14 mouse cellular contexts compared by ENCODE assay signal in the genomic region with DNA sequence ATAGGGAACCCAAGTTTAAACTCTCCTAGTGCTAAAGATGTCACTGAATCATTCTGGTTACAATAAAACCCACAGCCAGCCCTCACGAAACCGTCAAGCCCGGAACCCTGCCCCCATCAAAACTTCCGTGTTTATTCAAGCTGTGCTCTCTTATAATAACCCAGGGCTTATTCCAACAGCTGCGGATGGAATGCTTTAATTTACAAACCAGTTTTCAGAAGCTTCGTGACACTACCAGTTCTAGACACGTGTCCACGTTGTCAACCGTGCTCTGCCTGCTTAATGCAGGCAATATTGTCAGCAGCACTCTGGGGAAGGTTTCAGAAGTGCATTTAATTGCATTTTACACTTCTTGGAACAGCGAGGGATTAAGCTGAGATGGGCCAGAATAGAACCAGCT.
DNase-seq lines count a peak whose midpoint lies in the region; ATAC-seq and TF ChIP-seq lines count a peak whose summit lies in the region.
"Had no signal": no experiment of that assay in that cellular context is flagged by ENCODE, and none has a peak within 500 bp of the region (broad histone marks: within the 10 kb centered on the region; RNA-seq: fewer than 3 reads in every experiment).

No protein-coding gene starts in this region.

- H3K9ac ChIP-seq in intestine, embryonic 15.5 days: no peak overlapping the region
- no peak overlapping the region for H3K9ac ChIP-seq in intestine, postnatal 0 days (ENCODE audit: low read depth, low read length)
- H3K9ac ChIP-seq: liver, embryonic 12.5 days had no signal

- peak; percentile 24 for DNase-seq in urinary bladder, postnatal 14 days (ENCODE audit: low spot score)
- no peak for DNase-seq in urinary bladder, postnatal 25 days (ENCODE audit: low spot score)
- peak; percentile 45 for DNase-seq in lung, postnatal 10 days
- DNase-seq in layer of hippocampus, postnatal 14 days (ENCODE audit: low spot score in 2 of 2): no peak
- no peak for DNase-seq in thymus, postnatal 0 days (ENCODE audit: low spot score)
- DNase-seq: cerebellum, adult 18-20 months; heart, adult 2 months; heart, postnatal 14 days; left cerebral cortex, postnatal 4 days; right cerebral cortex, postnatal 25 days had no signal

- TF ChIP-seq CTCF in intestine, postnatal 0 days (IDR thresholded peaks at IDR 0.05; ENCODE audit: low read depth): no peak

- no peaks in the 10 kb centered on the region for H3K27me3 ChIP-seq in intestine, embryonic 15.5 days (replicated peaks)
- H3K27me3 ChIP-seq in intestine, postnatal 0 days (replicated peaks; ENCODE audit: control insufficient read depth, insufficient read depth, low read length): no peaks in the 10 kb centered on the region
- H3K27me3 ChIP-seq: liver, embryonic 12.5 days had no signal

- 35% methylated on average over 10 of the region's 10 CpGs for WGBS in intestine, embryonic 15.5 days
- WGBS in intestine, postnatal 0 days: 35% methylated on average over 10 of the region's 10 CpGs

- no peak overlapping the region for H3K4me3 ChIP-seq in intestine, embryonic 15.5 days (replicated peaks)
- no peak overlapping the region for H3K4me3 ChIP-seq in intestine, postnatal 0 days (ENCODE audit: low read depth, low read length)
- H3K4me3 ChIP-seq: heart, adult 2 months; liver, embryonic 12.5 days had no signal

- peaks cover 7% of the 10 kb centered on the region for H3K4me1 ChIP-seq in intestine, embryonic 15.5 days (replicated peaks)
- H3K4me1 ChIP-seq in intestine, postnatal 0 days (replicated peaks; ENCODE audit: control insufficient read depth, insufficient read depth, low read length): no peaks in the 10 kb centered on the region
- H3K4me1 ChIP-seq: liver, embryonic 12.5 days had no signal

- H3K4me2 ChIP-seq in intestine, embryonic 15.5 days (replicated peaks): 0 out of 2 replicates have a peak overlapping the region, but pooled peaks have one; percentile 1
- H3K4me2 ChIP-seq in intestine, postnatal 0 days (replicated peaks; ENCODE audit: low read depth): no peak overlapping the region
- H3K4me2 ChIP-seq: liver, embryonic 12.5 days had no signal

- no peak overlapping the region for H3K27ac ChIP-seq in intestine, embryonic 15.5 days
- H3K27ac ChIP-seq in intestine, postnatal 0 days (ENCODE audit: low read depth, low read length): no peak overlapping the region
- H3K27ac ChIP-seq: heart, adult 2 months; liver, embryonic 12.5 days had no signal

- no peaks in the 10 kb centered on the region for H3K36me3 ChIP-seq in intestine, embryonic 15.5 days
- no peaks in the 10 kb centered on the region for H3K36me3 ChIP-seq in intestine, postnatal 0 days (ENCODE audit: control insufficient read depth, insufficient read depth)
- H3K36me3 ChIP-seq: liver, embryonic 12.5 days had no signal

- H3K9me3 ChIP-seq in intestine, embryonic 15.5 days: no peaks in the 10 kb centered on the region
- no peaks in the 10 kb centered on the region for H3K9me3 ChIP-seq in intestine, postnatal 0 days (ENCODE audit: control insufficient read depth)
- H3K9me3 ChIP-seq: liver, embryonic 12.5 days had no signal

- ATAC-seq in intestine, embryonic 15.5 days: peak; percentile 43
- ATAC-seq in intestine, postnatal 0 days: no peak
- ATAC-seq: CD4-positive, CD25-positive, alpha-beta regulatory T cell, adult 4 months; liver, embryonic 12.5 days had no signal

Comparison
In these comparisons a context has a peak if more than half of its experiments do, and no peak if none do; other contexts are left out.
1. DNase-seq: peak in urinary bladder, postnatal 14 days (single experiment) and lung, postnatal 10 days (single experiment); none in urinary bladder, postnatal 25 days (single experiment), layer of hippocampus, postnatal 14 days (0 of 2) and thymus, postnatal 0 days (single experiment).